8 mouse cellular contexts compared by ENCODE assay signal in the genomic region with DNA sequence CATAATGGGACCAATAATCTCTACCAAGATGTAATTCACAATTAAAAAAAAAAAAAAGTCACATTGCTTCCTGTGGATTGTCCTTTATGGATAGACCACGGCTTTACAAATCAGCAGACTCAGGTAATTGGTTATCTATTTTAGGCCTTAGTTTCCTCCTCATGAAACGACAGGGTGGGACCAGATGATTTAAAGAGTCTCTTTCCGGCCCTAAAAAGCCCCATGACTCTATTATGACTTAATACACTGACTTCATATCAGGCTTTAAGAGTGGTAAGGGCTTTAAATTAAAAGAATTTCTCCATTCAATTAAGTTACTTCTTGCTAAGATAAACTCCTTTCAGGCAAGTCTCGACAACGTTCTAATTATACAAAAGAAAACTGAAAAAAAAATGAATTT. TPM values are rescaled to one million over a fixed set of nuclear protein-coding genes. Genes with fewer than 3 reads are reported as not detected.
DNase-seq lines count a peak whose midpoint lies in the region; ATAC-seq lines count a peak whose summit lies in the region.

No protein-coding gene starts in this region.

- no peaks in the 10 kb centered on the region for H3K36me3 ChIP-seq in erythroblast, embryonic 14.5 days (ENCODE audit: control insufficient read depth)
- no peaks in the 10 kb centered on the region for H3K36me3 ChIP-seq in liver, embryonic 11.5 days (ENCODE audit: control insufficient read depth, insufficient read depth, low read length)

- H3K4me2 ChIP-seq in liver, embryonic 11.5 days = peak overlapping the region; percentile 88

- DNase-seq in thymus, postnatal 0 days (ENCODE audit: low spot score) = peak; percentile 26
- DNase-seq in thymus, postnatal 14 days = no peak
- DNase-seq in liver, embryonic 11.5 days (ENCODE audit: low spot score) = no peak
- DNase-seq in adrenal gland, adult 18-20 months (ENCODE audit: low spot score in 2 of 2) = no peak
- no peak for DNase-seq in adrenal gland, adult 2 months
- no peak for DNase-seq in adipocyte (ENCODE audit: low spot score)

- H3K9ac ChIP-seq in liver, embryonic 11.5 days (ENCODE audit: low read depth, low read length) = peak overlapping the region; percentile 17; the same call in 1 of the 2 replicates

- H3K27me3 ChIP-seq in erythroblast, embryonic 14.5 days (ENCODE audit: control insufficient read depth) = peaks cover 25% of the 10 kb centered on the region
- no peaks in the 10 kb centered on the region for H3K27me3 ChIP-seq in liver, embryonic 11.5 days (replicated peaks; ENCODE audit: control insufficient read depth, insufficient read depth, low read length)

- no peak for ATAC-seq in erythroblast, adult 5-6 weeks (replicated peaks; ENCODE audit: low FRiP score, poor library complexity, severe bottlenecking)
- ATAC-seq in liver, embryonic 11.5 days (replicated peaks; ENCODE audit: low FRiP score) = no peak

- H3K4me1 ChIP-seq in erythroblast, embryonic 14.5 days (ENCODE audit: control insufficient read depth) = peaks cover 30% of the 10 kb centered on the region
- H3K4me1 ChIP-seq in liver, embryonic 11.5 days (replicated peaks; ENCODE audit: control insufficient read depth, insufficient read depth, low read length) = peaks cover 27% of the 10 kb centered on the region

- H3K9me3 ChIP-seq in erythroblast, embryonic 14.5 days (ENCODE audit: control insufficient read depth, low read length) = no peaks in the 10 kb centered on the region
- no peaks in the 10 kb centered on the region for H3K9me3 ChIP-seq in liver, embryonic 11.5 days (ENCODE audit: control insufficient read depth, low read length)

- WGBS in liver, embryonic 11.5 days = 24% methylated on average over 5 of the region's 5 CpGs

- peak overlapping the region; percentile 87 for H3K4me3 ChIP-seq in erythroblast, embryonic 14.5 days (replicated peaks)
- peak overlapping the region; percentile 90 for H3K4me3 ChIP-seq in liver, embryonic 11.5 days (ENCODE audit: low read depth, low read length)

- no peak overlapping the region; the same call in 1 of the 2 replicates for H3K27ac ChIP-seq in liver, embryonic 11.5 days (ENCODE audit: low read depth, low read length)

RNA-seq across cellular contexts. Expression of gene Rap1b, which starts 1.6 kb away (rescaled TPM):
- polyA plus RNA-seq in erythroblast, embryonic 14.5 days (2012) = 1.0 and 1.3 TPM in 2 replicates
- total RNA-seq in erythroblast, adult 5-6 weeks (2015; ENCODE audit: low replicate concordance) = 117 and 134 TPM in 2 replicates
- total RNA-seq in erythroblast, adult 5-6 weeks (2017; ENCODE audit: low replicate concordance) = 33.7 and 51.7 TPM in 2 replicates
- 234 and 261 TPM in 2 replicates for polyA plus RNA-seq in thymus, postnatal 0 days (2015; fragmentation: Nextera tagmentation; extraction: Ambion mirVana)
- polyA plus RNA-seq in liver, embryonic 11.5 days (2014; fragmentation: Nextera tagmentation; extraction: Ambion mirVana) = 252 and 292 TPM in 2 replicates
- 100 to 1,000 TPM; 116 to 128 TPM for total RNA-seq in adrenal gland, adult 18-20 months (2021)
- total RNA-seq in adrenal gland, adult 2 months (2021) = 100 to 1,000 TPM; 115 to 119 TPM
- 7.2 and 9.6 TPM in 2 replicates for polyA plus RNA-seq in adrenal gland, adult 2 months (2012; rRNA removed)

RNA-seq across cellular contexts. Expression of gene Nup107, which starts 51.8 kb away (rescaled TPM):
- polyA plus RNA-seq in erythroblast, embryonic 14.5 days (2012) = 0.77 and 1.0 TPM in 2 replicates
- 14.6 and 42.2 TPM in 2 replicates for total RNA-seq in erythroblast, adult 5-6 weeks (2015; ENCODE audit: low replicate concordance)
- 24.7 and 26.9 TPM in 2 replicates for total RNA-seq in erythroblast, adult 5-6 weeks (2017; ENCODE audit: low replicate concordance)
- polyA plus RNA-seq in thymus, postnatal 0 days (2015; fragmentation: Nextera tagmentation; extraction: Ambion mirVana) = 73.7 and 81.7 TPM in 2 replicates
- polyA plus RNA-seq in liver, embryonic 11.5 days (2014; fragmentation: Nextera tagmentation; extraction: Ambion mirVana) = 102 and 120 TPM in 2 replicates
- total RNA-seq in adrenal gland, adult 18-20 months (2021) = 10 to 100 TPM in 1 of 2 experiments, 1 to 10 TPM in 1; 9.1 to 11.0 TPM
- total RNA-seq in adrenal gland, adult 2 months (2021) = 10 to 100 TPM; 14.0 to 14.7 TPM
- polyA plus RNA-seq in adrenal gland, adult 2 months (2012; rRNA removed) = 1.8 and 1.9 TPM in 2 replicates

Comparison
In these comparisons a context has a peak if more than half of its experiments do, and no peak if none do; other contexts are left out.
1. RNA of gene Rap1b, which starts 1.6 kb away (polyA plus RNA-seq): 234 to 261 TPM in thymus, postnatal 0 days and 252 to 292 TPM in liver, embryonic 11.5 days; 7.2 to 9.6 TPM in adrenal gland, adult 2 months and 1.0 to 1.3 TPM in erythroblast, embryonic 14.5 days; every median in the first group is over 10 times any median in the second.
2. RNA of gene Nup107, which starts 51.8 kb away (polyA plus RNA-seq): 102 to 120 TPM in liver, embryonic 11.5 days and 73.7 to 81.7 TPM in thymus, postnatal 0 days; 1.8 to 1.9 TPM in adrenal gland, adult 2 months and 0.77 to 1.0 TPM in erythroblast, embryonic 14.5 days; every median in the first group is over 10 times any median in the second.